Mouse (Mus musculus) forebrain, postnatal 0 days (tissue): ENCODE data around the gene Gm13762. TPM values are rescaled to one million over a fixed set of nuclear protein-coding genes. Genes with fewer than 3 reads are reported as not detected.
"Not testable (repeated sequence)": the region's sequence is repeated elsewhere in the genome, so short reads cannot be mapped to it uniquely, and the experiment has no call there.

Source experiments
- ATAC-seq: fragments of 200-750 bp; cut with Nextera tagmentation; 2 replicates; pipeline ENCODE4 v1.8.0; 2017; ENCODE audit warnings: mild to moderate bottlenecking, moderate library complexity
- DNase-seq: peaks from one replicate; pipeline ENCODE4 v3.0.0-alpha.2; 2015
- H3K27ac ChIP-seq: fragments of 300-500 bp; sonication (generic); 2 replicates; pipeline ENCODE4 v1.5.1; 2014; ENCODE audit warnings: low read depth, mild to moderate bottlenecking, antibody characterized with exemption, low read length, moderate library complexity, mixed read lengths
- H3K27me3 ChIP-seq: fragments of 300-500 bp; sonication (generic); 2 replicates; pipeline ENCODE4 v1.6.1; 2014; ENCODE audit warnings: mild to moderate bottlenecking, low read length, mixed read lengths; ENCODE audit not compliant: insufficient read depth
- H3K36me3 ChIP-seq: fragments of 300-500 bp; sonication (generic); 2 replicates; pipeline ENCODE4 v1.6.1; 2014; ENCODE audit warnings: mild to moderate bottlenecking, moderate library complexity; ENCODE audit not compliant: insufficient read depth
- H3K4me1 ChIP-seq: fragments of 300-500 bp; sonication (generic); 2 replicates; pipeline ENCODE4 v1.6.1; 2014; ENCODE audit warnings: antibody characterized with exemption; ENCODE audit not compliant: insufficient read depth
- H3K4me2 ChIP-seq: fragments of 300-500 bp; sonication (generic); 2 replicates; pipeline ENCODE4 v1.6.1; 2014; ENCODE audit warnings: low read depth, mild to moderate bottlenecking, moderate library complexity
- H3K4me3 ChIP-seq: fragments of 300-500 bp; sonication (generic); 2 replicates; pipeline ENCODE4 v1.5.1; 2014; ENCODE audit warnings: low read depth, low read length, mixed read lengths
- H3K9ac ChIP-seq: fragments of 300-500 bp; sonication (generic); 2 replicates; pipeline ENCODE4 v1.6.1; 2014; ENCODE audit warnings: mild to moderate bottlenecking
- H3K9me3 ChIP-seq: fragments of 300-500 bp; sonication (generic); 2 replicates; pipeline ENCODE4 v1.6.1; 2016; ENCODE audit warnings: low read length
- CTCF ChIP-seq: sonication (generic); IDR thresholded peaks from 2 replicates; pipeline ENCODE4 v1.5.1; 2016; ENCODE audit warnings: antibody characterized with exemption, control low read depth, low read depth
- WGBS: fragments of 180-500 bp; shearing (Covaris S2); extraction: QIAGEN DNeasy Blood & Tissue Kit; methylation state at CpG from one replicate; pipeline ENCODE4 v1.1.7; 2014; 5-methylcytosine and 5-hydroxymethylcytosine counted together
- polyA plus RNA-seq: library from polyadenylated mRNA; unstranded; fragments of >200 nt; fragmentation: Nextera tagmentation; extraction: Ambion mirVana; gene quantifications from 2 replicates; pipeline ENCODE4 v1.2.1, GENCODE M21; 2015
- total RNA-seq: library from RNA; depleted of rRNA; stranded (reverse); fragments of >200 nt; gene quantifications from 2 replicates; pipeline ENCODE4 v1.2.3, GENCODE M21; 2014; rRNA removed

The Gm13762 gene
- total RNA-seq (not detected in 2 replicates), polyA plus RNA-seq (not detected in 2 replicates)

- no peaks in the 10 kb centered on the region for H3K27me3 ChIP-seq
- H3K9ac ChIP-seq = no peak within 1 kb of the TSS
- no peaks in the 10 kb centered on the region for H3K36me3 ChIP-seq
- H3K27ac ChIP-seq = no peak within 1 kb of the TSS
- no peak within 1 kb of the TSS for H3K4me3 ChIP-seq
- no peaks in the 10 kb centered on the region for H3K4me1 ChIP-seq
- no peak for DNase-seq
- no peak for TF ChIP-seq CTCF
- H3K4me2 ChIP-seq = no peak within 1 kb of the TSS
- 88% methylated on average over 1 of the region's 1 CpGs for WGBS
- H3K9me3 ChIP-seq = no peaks in the 10 kb centered on the region
- no peak for ATAC-seq
Observed at GRCm38 (mm10) chr2:88980181-88980580, at the start of gene Gm13762. TSS of gene Gm13762 (minus strand) at chr2:88980281.

GRCm38 (mm10) chr2:89021436-89021835 is 41.4 kb upstream of the Gm13762 start:
- not testable (repeated sequence) for H3K4me3 ChIP-seq, DNase-seq, H3K4me2 ChIP-seq, ATAC-seq, H3K9ac ChIP-seq, H3K27me3 ChIP-seq, H3K4me1 ChIP-seq, H3K36me3 ChIP-seq, H3K9me3 ChIP-seq, H3K27ac ChIP-seq
- 77% methylated on average over 3 of the region's 3 CpGs for WGBS

GRCm38 (mm10) chr2:89018240-89018639 is 38.2 kb upstream of the Gm13762 start, which contains the start of gene Olfr1216:
TSS of gene Olfr1216 (minus strand) at chr2:89018340.
- WGBS = 79% methylated on average over 1 of the region's 1 CpGs
- no peaks in the 10 kb centered on the region for H3K9me3 ChIP-seq
- no peak within 1 kb of the TSS for H3K4me3 ChIP-seq
- no peaks in the 10 kb centered on the region for H3K27me3 ChIP-seq
- no peak within 1 kb of the TSS for H3K4me2 ChIP-seq
- no peak within 1 kb of the TSS for H3K27ac ChIP-seq
- no peak for TF ChIP-seq CTCF
- no peak for DNase-seq
- ATAC-seq = no peak
- no peaks in the 10 kb centered on the region for H3K4me1 ChIP-seq
- H3K36me3 ChIP-seq = no peaks in the 10 kb centered on the region
- H3K9ac ChIP-seq = no peak within 1 kb of the TSS

GRCm38 (mm10) chr2:89006873-89007272 is 26.8 kb upstream of the Gm13762 start, which contains the start of gene Olfr1215:
TSS of gene Olfr1215 (minus strand) at chr2:89006973.
- no peak for TF ChIP-seq CTCF
- no peak within 1 kb of the TSS for H3K4me2 ChIP-seq
- H3K27me3 ChIP-seq = no peaks in the 10 kb centered on the region
- no peak within 1 kb of the TSS for H3K9ac ChIP-seq
- WGBS = 65% methylated on average over 2 of the region's 2 CpGs
- no peaks in the 10 kb centered on the region for H3K4me1 ChIP-seq
- H3K9me3 ChIP-seq = no peaks in the 10 kb centered on the region
- no peak for DNase-seq
- no peaks in the 10 kb centered on the region for H3K36me3 ChIP-seq
- no peak within 1 kb of the TSS for H3K4me3 ChIP-seq
- H3K27ac ChIP-seq = no peak within 1 kb of the TSS
- no peak for ATAC-seq

- no peak within 1 kb of the TSS for H3K27ac ChIP-seq
- H3K4me2 ChIP-seq = no peak within 1 kb of the TSS
- ATAC-seq (no peak), DNase-seq (no peak)
- no peak within 1 kb of the TSS for H3K9ac ChIP-seq
- H3K27me3 ChIP-seq = no peaks in the 10 kb centered on the region
- H3K4me3 ChIP-seq = no peak within 1 kb of the TSS
- no peak for TF ChIP-seq CTCF
- WGBS = 89% methylated on average over 1 of the region's 1 CpGs
- H3K9me3 ChIP-seq = no peaks in the 10 kb centered on the region
- no peaks in the 10 kb centered on the region for H3K4me1 ChIP-seq
- H3K36me3 ChIP-seq = no peaks in the 10 kb centered on the region
Observed at GRCm38 (mm10) chr2:88992553-88992952, 12.5 kb upstream of the Gm13762 start, which contains the start of gene Olfr1214. TSS of gene Olfr1214 (minus strand) at chr2:88992653.

GRCm38 (mm10) chr2:88953669-88954068 is 26.4 kb downstream of the Gm13762 start, which contains the start of gene Olfr1212:
TSS of gene Olfr1212 (plus strand) at chr2:88953969.
- H3K4me3 ChIP-seq = no peak within 1 kb of the TSS
- H3K9me3 ChIP-seq = no peaks in the 10 kb centered on the region
- no peak within 1 kb of the TSS for H3K9ac ChIP-seq
- H3K4me2 ChIP-seq = no peak within 1 kb of the TSS
- H3K36me3 ChIP-seq = no peaks in the 10 kb centered on the region
- H3K4me1 ChIP-seq = no peaks in the 10 kb centered on the region
- no peak for ATAC-seq
- H3K27me3 ChIP-seq = no peaks in the 10 kb centered on the region
- no peak for DNase-seq
- TF ChIP-seq CTCF = no peak
- H3K27ac ChIP-seq = no peak within 1 kb of the TSS

GRCm38 (mm10) chr2:88938011-88938410 is 42.1 kb downstream of the Gm13762 start, which contains the start of gene Olfr1211:
TSS of gene Olfr1211 (minus strand) at chr2:88938111.
- no peak for ATAC-seq
- H3K9me3 ChIP-seq = no peaks in the 10 kb centered on the region
- H3K27me3 ChIP-seq = no peaks in the 10 kb centered on the region
- H3K36me3 ChIP-seq = no peaks in the 10 kb centered on the region
- H3K4me2 ChIP-seq = no peak within 1 kb of the TSS
- no peaks in the 10 kb centered on the region for H3K4me1 ChIP-seq
- H3K4me3 ChIP-seq = no peak within 1 kb of the TSS
- no peak within 1 kb of the TSS for H3K9ac ChIP-seq
- H3K27ac ChIP-seq = no peak within 1 kb of the TSS
- no peak for TF ChIP-seq CTCF
- 84% methylated on average over 1 of the region's 1 CpGs for WGBS
- no peak for DNase-seq

Other genes with a start within 250 kb of the Gm13762 start
- gene Olfr1197, start 247.9 kb downstream of the Gm13762 start, total RNA-seq = not detected in 2 replicates
- not detected in 2 replicates for gene Olfr1197, start 247.9 kb downstream of the Gm13762 start, polyA plus RNA-seq
- not detected in 2 replicates for gene Olfr1198, start 228.9 kb downstream of the Gm13762 start, total RNA-seq
- gene Olfr1198, start 228.9 kb downstream of the Gm13762 start, polyA plus RNA-seq = not detected in 2 replicates
- not detected in 2 replicates for gene Olfr1199, start 219.8 kb downstream of the Gm13762 start, total RNA-seq
- gene Olfr1199, start 219.8 kb downstream of the Gm13762 start, polyA plus RNA-seq = not detected in 2 replicates
- gene Olfr1200, start 209.8 kb downstream of the Gm13762 start, total RNA-seq = not detected in 2 replicates
- gene Olfr1200, start 209.8 kb downstream of the Gm13762 start, polyA plus RNA-seq = not detected in 2 replicates
- not detected in 2 replicates for gene Olfr1201, start 187.2 kb downstream of the Gm13762 start, total RNA-seq
- gene Olfr1201, start 187.2 kb downstream of the Gm13762 start, polyA plus RNA-seq = not detected in 2 replicates
- gene Olfr1202, start 165.8 kb downstream of the Gm13762 start, total RNA-seq = not detected in 2 replicates
- gene Olfr1202, start 165.8 kb downstream of the Gm13762 start, polyA plus RNA-seq = not detected in 2 replicates
- gene Olfr1205, start 150.5 kb downstream of the Gm13762 start, total RNA-seq = not detected in 2 replicates
- not detected in 2 replicates for gene Olfr1205, start 150.5 kb downstream of the Gm13762 start, polyA plus RNA-seq
- not detected in 2 replicates for gene Olfr1204, start 131.0 kb downstream of the Gm13762 start, total RNA-seq
- not detected in 2 replicates for gene Olfr1204, start 131.0 kb downstream of the Gm13762 start, polyA plus RNA-seq
- gene Olfr1206, start 117.0 kb downstream of the Gm13762 start, total RNA-seq = not detected in 2 replicates
- not detected in 2 replicates for gene Olfr1206, start 117.0 kb downstream of the Gm13762 start, polyA plus RNA-seq
- not detected in 2 replicates for gene Olfr1208, start 78.0 kb downstream of the Gm13762 start, total RNA-seq
- not detected in 2 replicates for gene Olfr1208, start 78.0 kb downstream of the Gm13762 start, polyA plus RNA-seq
- not detected in 2 replicates for gene Olfr1209, start 65.1 kb downstream of the Gm13762 start, total RNA-seq
- not detected in 2 replicates for gene Olfr1209, start 65.1 kb downstream of the Gm13762 start, polyA plus RNA-seq
- gene Olfr1211, start 42.2 kb downstream of the Gm13762 start, total RNA-seq = not detected in 2 replicates
- not detected in 2 replicates for gene Olfr1211, start 42.2 kb downstream of the Gm13762 start, polyA plus RNA-seq
- gene Olfr1212, start 26.3 kb downstream of the Gm13762 start, total RNA-seq = not detected in 2 replicates
- not detected in 2 replicates for gene Olfr1212, start 26.3 kb downstream of the Gm13762 start, polyA plus RNA-seq
- gene Olfr1214, start 12.4 kb upstream of the Gm13762 start, total RNA-seq = not detected in 2 replicates
- gene Olfr1214, start 12.4 kb upstream of the Gm13762 start, polyA plus RNA-seq = not detected in 2 replicates
- gene Olfr1215, start 26.7 kb upstream of the Gm13762 start, total RNA-seq = not detected in 2 replicates
- not detected in 2 replicates for gene Olfr1215, start 26.7 kb upstream of the Gm13762 start, polyA plus RNA-seq
- gene Olfr1216, start 38.1 kb upstream of the Gm13762 start, total RNA-seq = not detected in 2 replicates
- gene Olfr1216, start 38.1 kb upstream of the Gm13762 start, polyA plus RNA-seq = not detected in 2 replicates
- gene Olfr1217, start 51.8 kb upstream of the Gm13762 start, total RNA-seq = not detected in 2 replicates
- gene Olfr1217, start 51.8 kb upstream of the Gm13762 start, polyA plus RNA-seq = not detected in 2 replicates
- not detected in 2 replicates for gene Olfr1218, start 80.9 kb upstream of the Gm13762 start, total RNA-seq
- gene Olfr1218, start 80.9 kb upstream of the Gm13762 start, polyA plus RNA-seq = not detected in 2 replicates
- not detected in 2 replicates for gene Olfr1219, start 103.2 kb upstream of the Gm13762 start, total RNA-seq
- gene Olfr1219, start 103.2 kb upstream of the Gm13762 start, polyA plus RNA-seq = not detected in 2 replicates
- gene Olfr1220, start 126.6 kb upstream of the Gm13762 start, total RNA-seq = not detected in 2 replicates
- gene Olfr1220, start 126.6 kb upstream of the Gm13762 start, polyA plus RNA-seq = not detected in 2 replicates
- not detected in 2 replicates for gene Olfr1221, start 137.0 kb upstream of the Gm13762 start, total RNA-seq
- gene Olfr1221, start 137.0 kb upstream of the Gm13762 start, polyA plus RNA-seq = not detected in 2 replicates
- gene Olfr1222, start 152.8 kb upstream of the Gm13762 start, total RNA-seq = not detected in 2 replicates
- not detected in 2 replicates for gene Olfr1222, start 152.8 kb upstream of the Gm13762 start, polyA plus RNA-seq
- not detected in 2 replicates for gene Olfr1223, start 171.3 kb upstream of the Gm13762 start, total RNA-seq
- gene Olfr1223, start 171.3 kb upstream of the Gm13762 start, polyA plus RNA-seq = not detected in 2 replicates
- gene Olfr1224-ps1, start 183.8 kb upstream of the Gm13762 start, total RNA-seq = not detected in 2 replicates
- gene Olfr1224-ps1, start 183.8 kb upstream of the Gm13762 start, polyA plus RNA-seq = not detected in 2 replicates
- gene Olfr1225, start 194.4 kb upstream of the Gm13762 start, total RNA-seq = not detected in 2 replicates
- not detected in 2 replicates for gene Olfr1225, start 194.4 kb upstream of the Gm13762 start, polyA plus RNA-seq
- gene Olfr1226, start 219.8 kb upstream of the Gm13762 start, total RNA-seq = not detected in 2 replicates
- not detected in 2 replicates for gene Olfr1226, start 219.8 kb upstream of the Gm13762 start, polyA plus RNA-seq